Mouse (Mus musculus) cerebellum, adult 2 months (tissue): ENCODE measurements at regions not wholly inside any gene's neighbourhood (a gene's known extent, or its start where the extent isn't known, plus 50 kb on each side); places are given as distances from the start of the nearest gene placed in this dataset.

ENCODE experiments used
- CTCF ChIP-seq: fragments of 200-500 bp; IDR thresholded peaks from 2 replicates; pipeline ENCODE4 v1.5.1; 2011; ENCODE audit warnings: low read depth, mild to moderate bottlenecking, control low read depth, low read length, moderate library complexity, borderline replicate concordance; ENCODE audit not compliant: insufficient read depth
- POLR2A ChIP-seq: fragments of 200-500 bp; IDR thresholded peaks from 2 replicates; pipeline ENCODE4 v1.6.1; 2011; ENCODE audit warnings: low read length, control low read depth, borderline replicate concordance; ENCODE audit not compliant: insufficient read depth

GRCm38 (mm10) chr10:44676506-44676905 is 148.2 kb upstream of the Prdm1 start:
- TF ChIP-seq CTCF (no peak), POLR2A (no peak)
